Mouse (Mus musculus): ENCODE measurements around the gene Parp2.
A peak's percentile ranks its signal among the peaks of the same experiment; 100 is the strongest.
"Not testable (repeated sequence)": the region's sequence is repeated elsewhere in the genome, so short reads cannot be mapped to it uniquely, and the experiment has no call there.

Parp2 gene

DNA sequence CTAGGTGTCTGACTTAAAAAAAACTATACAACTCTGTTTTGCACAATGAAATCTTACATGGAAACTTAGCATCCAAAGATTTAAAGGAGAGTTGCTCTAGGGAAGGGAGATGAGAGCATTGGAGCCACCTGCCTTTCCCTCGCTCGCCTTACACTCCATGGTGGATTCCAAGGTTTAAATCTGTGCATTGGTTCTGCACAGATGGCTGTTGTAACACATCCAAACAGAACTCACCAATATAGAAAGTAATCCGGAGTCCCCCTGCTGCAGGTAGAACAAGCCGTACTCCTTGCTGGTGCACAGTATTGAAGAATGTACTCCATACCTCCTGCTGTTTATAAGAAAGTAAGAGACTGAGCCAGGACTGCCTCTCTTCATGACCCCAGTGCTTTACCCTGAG lies 18.9 kb downstream of the Parp2 start:
- no peak for DNase-seq (ENCODE audit: low spot score in 2 of 2)

DNA sequence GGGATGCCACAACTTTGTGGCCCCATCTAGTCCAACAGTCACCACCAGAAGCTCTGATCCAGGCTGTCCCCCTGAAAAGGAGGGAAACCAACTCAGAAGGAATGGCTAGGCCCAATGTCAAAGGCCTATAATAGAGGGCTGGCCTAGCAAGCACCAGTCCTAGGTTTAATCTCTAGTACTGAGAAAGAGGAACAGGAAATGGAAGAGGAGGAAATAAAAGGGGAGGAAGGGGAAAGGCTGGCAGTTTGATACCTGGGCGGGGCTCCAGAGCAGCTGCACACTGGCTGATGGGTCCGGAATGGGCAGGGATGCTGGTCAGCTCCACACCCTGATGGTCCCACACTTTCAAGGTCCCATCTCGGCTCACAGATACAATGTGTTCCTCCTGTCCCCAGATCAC lies 22.2 kb downstream of the Parp2 start:
- DNase-seq (ENCODE audit: low spot score in 2 of 2) = no peak

DNA sequence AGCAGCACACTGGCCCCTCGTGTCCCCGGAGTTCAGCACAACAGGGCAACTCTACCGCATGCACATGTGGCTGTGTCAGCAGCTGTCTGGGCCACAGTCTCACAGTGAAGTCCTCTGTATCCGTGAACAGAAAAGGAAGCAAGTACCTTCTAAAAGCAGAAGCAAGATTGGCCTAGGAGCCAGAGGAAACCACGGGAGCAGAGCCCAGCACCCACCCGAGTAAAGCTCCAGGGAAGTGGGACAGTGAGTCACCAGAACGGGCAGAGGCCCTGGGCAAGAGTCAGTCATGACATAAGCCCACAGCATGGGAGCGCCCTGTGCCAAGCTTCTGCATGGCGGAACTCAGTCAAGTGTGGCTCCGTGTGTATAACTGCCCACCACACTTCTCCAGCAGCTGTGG lies 26.3 kb downstream of the Parp2 start:
- DNase-seq (ENCODE audit: low spot score in 2 of 2) = peak in 1 of 2 experiments; percentile 34

DNA sequence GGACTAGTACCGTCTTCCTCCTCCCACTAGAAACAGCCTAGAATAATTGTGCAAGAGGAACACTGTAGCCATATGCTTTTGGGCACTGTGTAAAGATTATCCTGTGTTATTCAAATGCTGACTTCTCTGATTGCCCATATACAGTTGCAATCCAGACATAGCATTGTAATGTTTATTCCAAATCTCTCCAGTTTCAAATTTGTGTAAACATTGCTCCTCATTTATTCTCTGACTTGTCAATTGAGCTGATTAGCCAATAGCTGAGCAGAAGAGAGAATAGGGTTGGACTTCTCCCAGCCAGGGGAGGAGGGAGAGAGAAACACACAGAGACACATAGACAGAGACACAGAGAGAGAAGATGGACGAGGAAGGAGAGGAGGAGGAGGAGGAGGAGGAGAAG lies 26.8 kb downstream of the Parp2 start:
- DNase-seq (ENCODE audit: low spot score in 2 of 2) = no peak

DNA sequence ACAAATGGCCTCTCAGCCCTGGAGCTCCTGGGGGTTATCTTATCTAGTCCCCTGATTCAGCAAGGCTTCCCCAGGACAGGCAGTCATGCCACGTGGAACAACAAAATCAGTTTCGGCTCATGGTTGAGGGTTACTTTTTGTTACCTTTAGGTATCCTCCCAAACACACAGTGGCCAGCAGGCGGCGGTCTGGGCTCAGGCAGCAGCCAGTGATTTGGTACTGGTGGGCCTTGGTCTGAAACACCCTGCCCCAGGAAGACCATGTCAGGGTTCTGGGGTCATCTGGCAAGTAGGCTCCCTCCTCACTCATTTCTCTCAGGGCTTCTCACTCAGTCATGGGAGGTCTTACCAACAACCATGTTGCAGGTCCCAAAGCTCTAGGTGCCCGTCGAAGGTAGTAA lies 29.6 kb downstream of the Parp2 start:
- no peak for DNase-seq (ENCODE audit: low spot score in 2 of 2)

DNA sequence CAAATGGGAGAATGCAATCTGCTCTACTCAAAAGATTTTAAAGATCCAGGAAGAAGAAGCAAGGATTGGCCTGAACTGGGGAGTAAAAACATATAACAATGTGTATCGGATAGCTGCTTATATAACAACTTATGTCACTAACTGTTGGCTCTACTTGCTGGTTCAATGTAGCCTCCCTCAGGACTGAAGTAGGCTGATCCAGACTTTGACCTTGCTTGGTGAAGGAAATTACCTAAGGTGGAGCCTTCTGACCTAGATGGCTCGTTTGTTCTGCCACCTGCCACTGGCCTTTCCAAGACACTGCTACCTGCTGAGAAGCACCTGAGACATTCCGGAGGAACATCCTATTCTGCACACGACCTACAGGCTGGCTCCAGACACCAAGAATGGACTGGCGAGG lies 48.1 kb downstream of the Parp2 start:
- no peak for DNase-seq (ENCODE audit: low spot score in 2 of 2)

GRCm38 (mm10) chr14:50862641-50863040 lies 55.0 kb downstream of the Parp2 start:
- no peak for DNase-seq (ENCODE audit: low spot score in 2 of 2)

DNA sequence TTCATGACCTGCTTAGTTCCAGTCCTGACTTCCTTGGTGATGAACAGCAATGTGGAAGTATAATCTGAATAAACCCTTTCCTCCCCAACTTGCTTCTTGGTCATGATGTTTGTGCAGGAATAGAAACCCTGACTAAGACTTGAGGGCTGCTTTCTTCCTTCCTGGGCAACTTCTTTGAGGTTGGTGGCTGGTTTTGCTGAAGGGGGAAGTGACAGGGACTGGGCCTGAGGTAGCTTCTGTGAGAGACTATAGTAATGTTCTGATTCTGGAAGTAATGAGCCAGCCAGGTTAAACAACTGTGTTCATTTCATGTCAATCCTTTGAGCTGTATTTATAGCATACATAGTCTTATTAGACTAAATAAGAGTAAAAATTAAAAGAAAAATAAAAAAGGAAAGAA lies 57.4 kb downstream of the Parp2 start:
- DNase-seq (ENCODE audit: low spot score in 2 of 2) = not testable (repeated sequence)

GRCm38 (mm10) chr14:50866966-50867365 lies 59.3 kb downstream of the Parp2 start:
- no peak for DNase-seq (ENCODE audit: low spot score in 2 of 2)

- DNase-seq (ENCODE audit: low spot score in 2 of 2) = no peak
Observed at GRCm38 (mm10) chr14:50868211-50868610, 60.6 kb downstream of the Parp2 start.

- DNase-seq (ENCODE audit: low spot score in 2 of 2) = no peak
Observed at GRCm38 (mm10) chr14:50868656-50869055, 61.0 kb downstream of the Parp2 start.

GRCm38 (mm10) chr14:50869889-50870804 lies 62.5 kb downstream of the Parp2 start, which contains the start of gene Tep1:
Gene Tep1 (minus strand): TSS chr14:50870560.
- DNase-seq (ENCODE audit: low spot score in 2 of 2) = peak; percentile 55 to 74

- DNase-seq (ENCODE audit: low spot score in 2 of 2) = peak in 1 of 2 experiments; percentile 11
Observed at GRCm38 (mm10) chr14:50870805-50871143, 63.1 kb downstream of the Parp2 start.

Measured in spleen, postnatal 10 days (tissue).